Mouse (Mus musculus) kidney, adult 8-10 months (tissue): ENCODE results near the gene Dus3l.

Source experiments
- DNase-seq, 2 experiments: peaks; one replicate each; pipeline ENCODE4 v3.0.0; 2022

The Dus3l gene

GRCm38 (mm10) chr17:56764474-56765354, at the start of gene Dus3l:
Gene Dus3l, plus strand, starts transcription at chr17:56764757.
- peak; percentile 88 to 91 for DNase-seq

- no peak for DNase-seq
Measured at GRCm38 (mm10) chr17:56715360-56715759, 49.2 kb upstream of the Dus3l start.

- DNase-seq, result peak in 1 of 2 experiments; percentile 29
Measured at GRCm38 (mm10) chr17:56715914-56716654, 48.5 kb upstream of the Dus3l start.

GRCm38 (mm10) chr17:56716655-56717362, 47.7 kb upstream of the Dus3l start:
- DNase-seq, result peak; percentile 99

GRCm38 (mm10) chr17:56717363-56718058, 47.0 kb upstream of the Dus3l start, which contains the start of the genes Ndufa11 and Vmac:
Gene Ndufa11, plus strand, starts transcription at chr17:56717767.
Gene Vmac, minus strand, starts transcription at chr17:56718022.
- peak; percentile 92 to 96 for DNase-seq

GRCm38 (mm10) chr17:56722441-56722840, 42.1 kb upstream of the Dus3l start:
- peak; percentile 45 to 60 for DNase-seq

GRCm38 (mm10) chr17:56723419-56724161, 41.0 kb upstream of the Dus3l start:
- DNase-seq, result no peak

GRCm38 (mm10) chr17:56727029-56727649, 37.4 kb upstream of the Dus3l start:
- DNase-seq, result no peak

GRCm38 (mm10) chr17:56727659-56728058, 36.9 kb upstream of the Dus3l start:
- DNase-seq, result no peak

- DNase-seq, result no peak
Measured at GRCm38 (mm10) chr17:56728117-56728516, 36.4 kb upstream of the Dus3l start.

- DNase-seq, result peak; percentile 30 to 53
Measured at GRCm38 (mm10) chr17:56729151-56729550, 35.4 kb upstream of the Dus3l start.

- DNase-seq, result no peak
Measured at GRCm38 (mm10) chr17:56729656-56730055, 34.9 kb upstream of the Dus3l start.

- DNase-seq, result no peak
Measured at GRCm38 (mm10) chr17:56736534-56736933, 28.0 kb upstream of the Dus3l start.

- DNase-seq, result no peak
Measured at GRCm38 (mm10) chr17:56738221-56738620, 26.3 kb upstream of the Dus3l start.

GRCm38 (mm10) chr17:56740118-56740787, 24.3 kb upstream of the Dus3l start:
- no peak for DNase-seq

- DNase-seq, result no peak
Measured at GRCm38 (mm10) chr17:56740788-56741160, 23.8 kb upstream of the Dus3l start.

GRCm38 (mm10) chr17:56744173-56744572, 20.4 kb upstream of the Dus3l start:
- DNase-seq, result no peak

- no peak for DNase-seq
Measured at GRCm38 (mm10) chr17:56751404-56752072, 13.0 kb upstream of the Dus3l start.

- no peak for DNase-seq
Measured at GRCm38 (mm10) chr17:56753452-56753851, 11.1 kb upstream of the Dus3l start.
